Mouse (Mus musculus): ENCODE measurements around the gene Prol1.

GRCm38 (mm10) chr5:88268619-88269018 is 48.5 kb upstream of the Prol1 start, which contains the start of gene Gm7714:
- TF ChIP-seq CTCF (IDR thresholded peaks at IDR 0.05; ENCODE audit: low read depth, low read length): no peak
- no peak for TF ChIP-seq POLR2A (IDR thresholded peaks at IDR 0.05; ENCODE audit: insufficient read depth, low read length)
